Mouse (Mus musculus) layer of hippocampus, postnatal 14 days (tissue): Measurements from ENCODE around the gene Fgd2. TPM values are rescaled to one million over a fixed set of nuclear protein-coding genes. Genes with fewer than 3 reads are reported as not detected.
"Not testable (repeated sequence)": the region's sequence is repeated elsewhere in the genome, so short reads cannot be mapped to it uniquely, and the experiment has no call there.

Source experiments
- DNase-seq, 2 experiments: peaks; one replicate each; pipeline ENCODE4 v3.0.0; 2021 to 2022; ENCODE audit warnings: low spot score in 2 of 2, mixed read lengths in 1 of 2
- long read RNA-seq, 2 experiments: library from polyadenylated mRNA; stranded (forward); transcript quantifications; one replicate each; pipeline ENCODE4 v2.0.0; 2021
- total RNA-seq, 2 experiments: library from RNA; stranded (reverse); gene quantifications; 2 replicates each; pipeline ENCODE4 v1.2.3; 2021

The Fgd2 gene
- total RNA-seq: 1 to 10 TPM; 5.6 to 9.0 TPM
- long read RNA-seq, experiment 1, partial matches to known transcripts: 0 of 6 reads
- long read RNA-seq, experiment 1, other reads (novel, unspliced or antisense): 4 of 6 reads
- long read RNA-seq, experiment 2, partial matches to known transcripts: 1 of 11 reads
- long read RNA-seq, experiment 2, other reads (novel, unspliced or antisense): 7 of 11 reads

DNA sequence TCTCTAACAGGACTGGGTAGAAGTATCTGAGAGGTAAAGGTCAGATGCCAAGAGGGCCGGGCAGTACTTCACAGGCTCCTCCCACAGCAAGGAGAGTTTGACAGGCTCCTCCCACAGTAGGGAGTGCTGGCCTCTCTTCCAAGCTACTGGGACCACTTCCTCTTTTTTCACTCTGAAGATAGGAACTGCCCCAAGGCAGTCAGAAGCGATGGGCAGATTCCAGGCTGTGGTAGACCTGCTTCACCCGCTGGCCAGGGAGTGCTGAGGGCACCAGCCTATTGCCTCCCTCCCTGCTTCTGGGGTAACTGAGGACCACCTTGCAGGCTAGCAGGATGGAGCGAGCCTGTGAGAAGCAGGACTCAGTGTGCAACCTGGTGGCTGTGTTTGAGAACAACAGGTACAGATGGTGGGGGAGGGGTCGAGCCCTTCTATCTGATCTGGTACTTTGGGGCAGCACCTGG is at the start of gene Fgd2:
Gene Fgd2, plus strand, starts transcription at position 154 of the 461 bp plus-strand sequence.
- no peak for DNase-seq

DNA sequence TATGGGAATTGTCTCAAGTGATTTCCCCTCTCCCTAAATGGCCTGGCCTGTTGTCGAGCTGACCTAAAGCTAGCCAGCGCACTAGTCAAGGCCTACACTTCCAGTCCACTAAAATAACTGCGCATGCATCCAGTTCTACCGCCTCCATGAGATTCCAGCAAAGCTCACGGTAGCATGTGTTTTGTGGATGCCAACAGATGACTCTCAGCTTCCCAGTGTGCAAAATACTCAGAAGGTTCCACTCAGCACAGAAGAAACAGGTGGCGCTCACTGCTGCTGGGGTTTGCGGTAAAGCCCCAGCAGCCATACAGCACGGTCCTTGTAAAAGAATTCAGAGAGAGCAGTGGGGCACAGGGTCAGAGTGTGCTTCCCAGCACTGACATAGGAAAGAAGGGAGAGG is 49.1 kb upstream of the Fgd2 start:
- no peak for DNase-seq

DNA sequence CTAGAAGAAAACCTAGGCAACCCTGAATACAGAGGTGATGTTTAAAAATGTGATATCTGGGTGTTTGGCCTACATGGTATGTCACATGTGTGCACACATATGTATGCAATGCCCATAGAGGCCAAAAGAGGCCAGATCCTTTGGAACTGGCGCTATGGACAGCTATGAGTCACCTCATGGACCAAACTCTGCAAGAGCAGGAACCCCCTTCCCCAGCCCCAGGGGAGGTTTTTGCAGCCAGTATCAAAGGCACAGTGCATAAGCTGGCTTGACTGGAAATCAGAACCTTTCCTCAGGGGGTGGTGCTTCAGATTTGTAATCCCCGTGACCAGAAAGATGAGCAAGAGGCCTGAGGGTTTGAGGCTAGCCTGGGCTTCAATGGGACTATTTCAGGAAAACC is 48.6 kb upstream of the Fgd2 start:
- no peak for DNase-seq

DNA sequence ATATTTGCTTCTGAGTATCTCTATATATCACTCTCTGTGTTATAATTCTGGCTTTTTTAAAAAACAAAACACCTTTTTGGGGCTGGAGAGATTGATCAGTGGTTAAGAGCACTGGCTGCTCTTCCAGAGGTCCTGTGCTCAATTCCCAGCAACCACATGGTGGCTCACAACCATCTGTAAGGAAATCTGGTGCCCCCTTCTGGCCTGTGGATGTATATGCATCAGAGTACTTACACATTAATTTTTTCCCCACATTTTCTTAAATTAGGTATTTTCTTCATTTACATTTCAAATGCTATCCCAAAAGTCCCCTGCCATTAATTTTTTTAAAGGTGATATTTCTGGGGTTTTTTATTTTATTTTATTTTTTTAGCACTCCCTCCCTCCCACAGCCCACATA is 47.4 kb upstream of the Fgd2 start:
- DNase-seq: no peak

DNA sequence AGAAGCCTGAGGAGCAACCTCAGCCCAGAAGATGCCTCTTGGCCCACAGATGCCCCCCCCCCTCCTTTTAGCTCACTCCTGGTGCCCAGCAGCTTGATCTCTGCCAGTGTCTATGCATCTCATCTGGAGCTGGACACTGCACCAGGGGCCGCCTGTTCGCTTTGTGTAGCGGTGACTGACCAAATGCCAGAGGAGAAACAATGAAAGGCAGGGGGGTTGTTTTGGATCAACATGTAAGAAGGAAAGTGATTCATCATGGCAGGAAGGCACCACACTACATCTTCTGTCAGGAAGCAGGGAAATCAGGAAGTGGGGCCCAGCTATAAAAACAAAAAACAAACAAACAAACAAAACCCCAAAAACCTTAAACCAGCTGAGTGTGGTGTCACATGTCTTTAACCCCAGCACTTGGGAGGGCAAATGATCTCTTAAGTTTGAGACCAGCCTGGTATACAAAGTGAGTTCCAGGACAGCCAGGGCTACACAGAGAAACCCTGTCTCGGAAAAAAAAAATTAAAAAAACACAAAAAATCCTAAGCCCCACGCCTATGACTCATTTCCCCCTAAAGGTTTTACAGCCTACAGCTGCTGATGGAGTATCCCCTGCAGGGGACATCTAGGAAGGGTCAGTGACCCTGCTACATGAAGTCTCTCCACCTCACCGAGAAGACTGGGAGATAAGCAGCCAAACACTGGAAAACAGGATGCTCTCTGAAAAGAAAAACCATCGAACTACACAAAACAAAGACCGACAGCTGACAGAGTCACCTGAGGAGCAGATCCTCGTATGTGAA is 44.8 kb upstream of the Fgd2 start:
- DNase-seq: no peak

DNA sequence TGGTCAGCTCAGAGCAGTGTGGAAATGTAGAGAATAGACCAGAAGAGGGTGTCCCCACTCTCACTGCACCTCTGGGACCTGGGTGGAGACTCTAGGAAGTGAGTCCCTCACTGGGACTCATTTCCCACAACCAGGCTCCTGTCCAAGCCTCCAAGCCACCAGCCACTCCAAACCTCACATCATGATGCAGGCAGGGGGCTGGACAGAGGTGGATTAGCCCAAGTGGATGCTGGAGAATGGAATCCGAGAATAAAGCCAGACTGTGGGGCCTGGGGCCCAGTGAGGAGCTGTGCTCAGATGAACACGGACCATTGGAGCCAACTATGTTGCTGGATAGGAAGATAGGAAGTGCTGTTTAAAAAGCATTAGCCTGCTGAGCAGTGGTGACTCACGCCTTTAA is 43.8 kb upstream of the Fgd2 start:
- no peak for DNase-seq

DNA sequence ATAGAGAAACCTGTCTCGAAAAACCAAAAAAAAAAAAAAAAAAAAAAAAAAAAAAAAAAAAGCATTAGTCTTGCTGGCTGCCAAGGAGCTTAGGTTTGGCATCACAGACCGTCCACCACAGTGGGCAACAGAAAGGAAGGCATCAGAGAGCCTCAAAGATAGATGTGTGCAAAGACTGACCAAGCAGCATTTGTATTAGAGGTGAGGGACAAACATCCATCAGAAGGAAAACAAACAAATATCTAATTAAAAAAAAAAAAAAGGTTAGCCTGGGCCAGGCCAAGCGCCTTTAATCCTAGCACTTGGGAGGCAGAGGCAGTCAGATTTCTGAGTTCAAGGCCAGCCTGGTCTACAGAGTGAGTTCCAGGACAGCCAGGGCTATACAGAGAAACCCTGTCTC is 43.3 kb upstream of the Fgd2 start, which contains the start of gene Pi16:
Gene Pi16, plus strand, starts transcription at position 301 of the 400 bp plus-strand sequence.
- DNase-seq: not testable (repeated sequence)

DNA sequence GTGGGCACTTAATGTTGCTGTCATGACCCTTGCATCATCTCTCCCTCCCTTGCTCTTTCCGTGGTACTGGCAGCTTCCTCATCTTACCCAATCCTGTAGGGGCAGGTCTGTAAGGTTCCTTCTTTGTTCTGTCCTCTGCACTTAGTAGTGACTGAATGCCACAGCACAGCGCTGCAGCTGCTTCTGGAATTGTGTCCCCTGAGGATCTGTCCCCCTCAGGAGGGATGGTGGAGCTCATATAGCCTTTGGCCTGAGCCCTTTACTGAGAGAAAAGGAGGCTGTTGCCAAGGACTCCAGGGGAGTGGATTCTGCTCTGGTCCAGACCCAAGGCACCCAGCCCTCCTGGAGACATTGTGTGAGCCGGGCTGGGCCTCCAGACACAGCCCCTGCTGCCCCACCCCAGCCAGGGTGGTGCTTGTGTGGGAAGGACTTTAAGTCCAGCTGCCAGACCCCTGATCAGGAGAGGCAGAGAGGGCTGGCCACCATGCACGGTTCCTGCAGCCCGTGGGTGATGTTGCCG is 41.9 kb upstream of the Fgd2 start:
- no peak for DNase-seq

DNA sequence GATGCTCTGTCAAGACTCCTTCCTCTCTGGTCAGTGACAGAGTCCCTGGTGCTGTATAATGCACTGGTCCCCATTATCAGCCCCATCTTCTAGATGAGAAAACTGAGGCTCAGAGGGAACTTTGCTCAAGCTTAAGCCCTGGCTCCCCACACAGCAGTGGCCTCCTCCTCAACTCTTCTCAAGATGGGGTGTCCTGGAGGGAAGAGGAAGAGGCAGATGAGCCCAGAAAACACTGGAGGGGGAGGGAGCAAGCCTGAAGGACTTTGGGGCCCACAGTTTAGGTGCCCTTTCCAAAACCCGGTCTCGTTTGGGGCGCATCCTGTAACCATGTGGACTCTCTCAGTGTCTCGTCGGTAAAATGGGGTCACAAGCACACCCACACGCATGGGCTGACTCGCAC is 41.2 kb upstream of the Fgd2 start:
- no peak for DNase-seq

DNA sequence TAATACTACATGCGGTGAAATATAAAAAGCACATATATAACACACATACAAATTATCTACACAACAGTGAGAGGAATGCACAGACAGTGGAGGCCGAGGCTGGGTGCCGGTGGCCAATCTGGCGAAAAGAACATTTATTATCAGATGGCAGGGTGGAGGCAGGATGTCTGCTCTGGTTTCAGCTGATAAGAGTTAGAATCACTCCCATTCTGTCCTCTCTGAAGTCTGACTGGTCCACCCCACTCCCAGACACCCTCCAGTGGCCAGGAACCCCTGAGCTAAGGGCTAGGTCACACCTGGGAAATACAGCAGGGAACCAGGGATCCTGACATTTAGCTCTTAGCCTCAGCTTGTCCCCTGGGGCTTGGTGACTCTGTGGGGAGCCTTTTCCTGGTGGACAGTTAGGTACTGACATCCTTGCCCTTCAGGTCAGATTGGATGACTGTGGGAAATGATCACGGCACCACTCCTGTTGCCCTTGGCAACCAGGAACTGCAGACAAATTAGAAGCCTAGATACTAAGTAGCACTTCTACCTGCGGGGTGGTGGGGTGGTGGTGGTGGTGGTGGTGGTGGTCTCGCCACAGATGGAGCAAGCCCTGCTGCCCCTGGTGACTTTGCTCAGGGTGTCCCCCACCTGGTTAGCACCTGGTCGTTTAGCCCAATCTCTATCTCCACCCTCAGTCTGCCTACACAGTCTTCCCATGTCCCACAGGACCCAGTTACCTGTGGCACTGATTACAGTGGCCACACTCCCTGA is 40.7 kb upstream of the Fgd2 start:
- no peak for DNase-seq

DNA sequence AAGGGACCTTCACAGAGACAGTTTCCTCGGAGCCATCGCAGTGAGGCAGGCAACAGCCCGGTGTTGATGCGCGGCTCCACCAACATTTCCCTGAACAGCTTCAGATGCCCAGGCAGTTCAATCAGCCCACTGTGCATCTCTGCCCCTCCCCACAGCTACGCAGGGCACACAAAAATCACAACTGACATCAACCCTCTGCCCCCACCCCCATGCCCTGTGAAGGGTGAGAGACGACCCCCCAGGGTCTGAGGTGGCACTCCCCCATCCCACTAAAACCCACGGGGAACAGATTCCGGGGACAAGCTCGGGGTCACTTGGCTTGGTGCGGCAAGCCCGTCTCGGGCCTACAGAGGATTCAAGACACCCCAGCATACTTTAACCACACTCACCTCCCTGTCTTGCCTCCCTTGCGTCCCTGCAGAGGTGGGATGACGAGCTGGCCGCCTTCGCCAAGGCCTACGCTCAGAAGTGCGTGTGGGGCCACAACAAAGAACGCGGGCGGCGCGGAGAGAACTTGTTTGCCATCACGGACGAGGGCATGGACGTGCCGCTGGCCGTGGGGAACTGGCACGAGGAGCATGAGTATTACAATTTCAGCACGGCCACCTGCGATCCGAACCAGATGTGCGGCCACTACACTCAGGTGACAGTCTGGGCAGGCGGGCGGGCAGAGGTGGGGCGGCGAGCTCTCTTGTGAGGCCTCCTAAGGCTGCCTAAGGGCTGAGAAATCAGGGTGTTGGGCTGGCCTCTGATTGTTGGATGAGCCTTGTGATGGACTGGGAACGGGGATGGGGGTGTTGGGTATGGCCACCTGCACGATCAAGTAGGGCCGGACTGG is 38.7 kb upstream of the Fgd2 start:
- no peak for DNase-seq

DNA sequence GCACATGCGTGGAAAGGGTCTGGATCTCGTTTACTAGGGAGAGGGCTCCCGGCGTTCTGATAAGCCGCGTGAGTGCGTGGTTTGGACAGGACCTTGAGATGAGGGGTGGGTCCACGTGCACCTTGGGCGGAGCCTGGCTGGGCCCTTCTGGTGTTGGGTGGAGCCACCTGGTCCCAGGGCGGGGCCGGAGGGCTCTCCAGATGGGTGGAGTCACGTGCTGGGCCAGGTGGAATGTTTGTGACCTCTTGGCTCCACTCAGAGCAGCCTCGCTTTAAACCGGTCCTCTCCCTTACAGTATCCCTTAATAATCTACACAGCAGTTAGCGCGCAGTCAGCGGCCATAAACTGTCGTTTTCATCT is 38.1 kb upstream of the Fgd2 start:
- DNase-seq: no peak

DNA sequence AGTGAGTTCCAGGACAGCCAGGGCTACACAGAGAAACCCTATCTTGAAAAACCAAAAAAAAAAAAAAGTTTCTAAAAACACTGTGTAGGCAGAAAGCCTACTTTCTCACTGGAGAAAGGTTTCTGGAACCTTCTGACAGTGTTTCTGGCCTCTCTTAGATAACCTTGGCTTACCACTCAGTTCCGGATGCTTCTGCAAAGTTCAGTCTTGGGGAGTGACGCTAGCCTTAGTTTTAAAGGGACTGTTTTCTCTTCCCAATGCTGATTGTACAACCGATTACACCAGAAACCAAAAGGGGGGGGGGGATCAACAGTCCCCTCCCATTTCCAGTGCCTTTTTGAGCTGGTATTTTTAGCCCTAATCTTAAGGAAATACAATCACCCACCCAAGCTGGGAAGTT is 37.1 kb upstream of the Fgd2 start:
- DNase-seq: no peak

DNA sequence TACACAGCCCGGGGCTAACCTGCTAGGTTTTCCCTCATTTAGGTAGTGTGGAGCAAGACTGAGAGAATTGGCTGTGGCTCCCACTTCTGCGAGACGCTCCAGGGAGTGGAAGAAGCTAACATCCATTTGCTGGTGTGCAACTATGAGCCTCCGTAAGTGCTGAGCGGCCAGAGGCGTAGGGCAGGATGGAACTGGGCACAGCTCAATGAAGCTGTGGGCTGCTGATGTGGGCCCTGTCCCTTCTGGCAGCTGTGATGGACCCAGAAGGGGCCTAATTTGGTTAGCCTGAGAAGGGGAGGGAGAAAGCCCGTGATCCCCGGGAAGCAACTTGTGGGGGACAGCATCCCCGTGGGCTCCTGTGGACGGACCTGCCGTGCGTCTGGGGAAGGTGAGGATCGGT is 34.9 kb upstream of the Fgd2 start:
- DNase-seq: no peak

DNA sequence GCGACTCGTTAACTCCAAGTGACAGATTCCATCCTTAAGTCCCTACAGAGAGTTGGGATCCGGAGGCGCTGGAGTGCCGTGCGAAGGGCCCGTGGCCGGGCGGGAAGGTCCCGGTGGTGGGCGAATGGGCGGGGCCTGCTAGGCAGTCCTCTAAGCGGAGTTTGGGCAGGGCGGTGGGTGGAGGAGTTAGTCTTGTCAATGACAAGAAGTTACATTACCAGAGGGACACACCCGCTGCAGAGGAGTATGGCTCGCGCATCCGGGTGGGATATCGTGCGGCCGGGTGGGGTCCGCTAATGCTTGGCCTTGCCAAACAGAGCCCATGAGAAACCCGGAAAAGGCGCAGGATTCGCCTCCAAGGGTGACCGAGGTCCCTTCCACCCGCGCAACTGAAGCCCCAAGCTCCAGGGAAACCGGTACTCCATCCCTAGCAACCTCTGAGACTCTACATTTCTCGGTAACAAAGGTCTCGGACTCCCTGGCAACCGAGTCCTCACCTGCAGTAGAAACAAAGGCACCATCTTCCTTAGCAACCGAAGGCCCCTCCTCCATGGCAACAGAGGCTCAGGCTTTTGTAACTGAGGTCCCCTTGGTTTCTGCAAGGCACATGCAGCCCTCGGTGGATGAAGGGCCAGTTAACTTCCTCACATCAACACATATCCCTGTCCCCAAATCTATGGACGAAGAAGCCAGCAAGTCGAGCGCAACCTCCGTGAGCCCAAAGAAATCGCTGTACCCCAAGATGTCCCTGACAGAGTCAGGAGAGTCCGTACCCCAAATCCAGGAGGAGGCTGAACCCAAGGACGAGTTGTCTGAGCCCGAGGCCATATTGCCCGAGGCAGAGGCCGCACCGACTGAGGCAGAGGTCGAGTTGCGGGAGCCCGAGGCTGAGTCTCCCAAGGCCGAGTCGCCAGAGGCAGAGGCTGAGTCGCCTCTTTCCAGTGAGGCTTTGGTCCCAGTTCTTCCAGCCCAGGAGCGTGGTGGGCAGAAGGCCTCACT is 33.9 kb upstream of the Fgd2 start:
- no peak for DNase-seq

DNA sequence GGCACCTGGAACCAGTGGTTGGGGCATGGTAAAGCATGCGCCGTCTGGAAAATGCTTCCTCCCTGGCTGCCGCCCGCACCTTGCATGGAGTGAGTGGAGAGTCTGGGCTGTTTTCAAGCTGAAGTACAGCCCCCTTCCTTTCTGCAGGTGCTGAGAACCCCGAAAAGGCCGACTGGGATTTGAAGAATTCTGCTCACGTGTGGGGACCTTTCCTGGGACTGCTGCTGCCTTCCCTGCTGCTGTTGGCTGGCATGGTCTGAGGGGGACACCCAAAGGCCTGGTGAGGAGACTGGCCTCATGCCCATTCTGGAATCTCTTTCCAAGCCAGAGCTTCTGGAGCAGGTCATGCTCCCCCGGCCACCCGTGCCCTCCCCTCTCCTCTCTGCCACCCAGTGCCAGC is 33.0 kb upstream of the Fgd2 start:
- DNase-seq: no peak

DNA sequence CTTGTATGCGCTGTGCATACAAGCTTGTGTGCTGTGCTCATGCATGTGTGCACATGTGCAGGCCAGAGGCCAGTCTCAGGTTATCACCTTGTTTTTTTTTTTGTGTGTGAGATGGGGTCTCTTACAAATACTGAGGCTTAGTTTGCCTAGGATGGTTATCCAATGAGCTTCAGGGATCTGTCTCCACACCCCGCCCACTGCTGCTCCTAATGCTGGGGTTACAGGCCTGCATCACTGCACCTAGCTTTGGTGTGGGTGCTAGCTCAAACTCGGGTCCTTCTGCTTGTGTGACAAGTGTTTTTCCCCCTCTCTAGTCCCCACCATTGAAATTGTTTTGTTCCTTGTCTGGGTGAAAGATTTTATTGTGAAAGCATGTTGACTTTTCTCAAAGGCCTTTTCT is 30.5 kb upstream of the Fgd2 start:
- DNase-seq: no peak

DNA sequence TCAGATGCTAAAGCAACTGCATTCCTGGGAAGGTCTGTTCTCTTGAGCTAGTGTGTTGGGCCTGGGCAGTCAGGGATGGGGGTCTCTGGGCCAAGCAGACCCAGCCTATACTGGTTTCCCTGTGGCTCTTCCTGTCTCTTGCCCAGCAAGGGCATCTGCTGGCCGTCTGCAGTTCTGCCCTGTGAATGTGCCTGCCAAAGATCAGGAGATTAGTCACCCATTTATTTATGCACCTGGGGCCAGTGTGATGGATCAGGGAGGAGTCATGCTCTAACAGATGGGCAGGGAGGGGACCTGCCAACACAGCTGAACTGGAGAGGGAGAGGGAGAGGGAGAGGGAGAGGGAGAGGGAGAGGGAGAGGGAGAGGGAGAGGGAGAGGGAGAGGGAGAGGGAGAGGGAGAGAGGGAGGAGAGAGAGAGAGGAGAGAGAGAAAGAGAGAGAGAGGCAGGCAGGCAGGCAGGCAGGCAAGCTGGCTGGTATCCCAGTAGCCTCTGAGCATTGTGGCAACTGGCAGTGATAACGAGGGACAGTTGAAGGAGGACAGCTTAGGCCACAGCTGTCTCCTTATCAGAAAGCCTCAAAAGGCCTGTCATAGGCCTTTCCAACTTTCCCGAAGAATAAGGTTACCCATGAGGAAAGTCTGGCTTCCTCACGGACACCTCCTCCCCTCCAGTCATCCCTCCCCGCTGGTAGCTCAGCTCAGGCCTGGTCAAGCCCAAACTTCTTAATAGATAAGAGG is 29.9 kb upstream of the Fgd2 start:
- no peak for DNase-seq

DNA sequence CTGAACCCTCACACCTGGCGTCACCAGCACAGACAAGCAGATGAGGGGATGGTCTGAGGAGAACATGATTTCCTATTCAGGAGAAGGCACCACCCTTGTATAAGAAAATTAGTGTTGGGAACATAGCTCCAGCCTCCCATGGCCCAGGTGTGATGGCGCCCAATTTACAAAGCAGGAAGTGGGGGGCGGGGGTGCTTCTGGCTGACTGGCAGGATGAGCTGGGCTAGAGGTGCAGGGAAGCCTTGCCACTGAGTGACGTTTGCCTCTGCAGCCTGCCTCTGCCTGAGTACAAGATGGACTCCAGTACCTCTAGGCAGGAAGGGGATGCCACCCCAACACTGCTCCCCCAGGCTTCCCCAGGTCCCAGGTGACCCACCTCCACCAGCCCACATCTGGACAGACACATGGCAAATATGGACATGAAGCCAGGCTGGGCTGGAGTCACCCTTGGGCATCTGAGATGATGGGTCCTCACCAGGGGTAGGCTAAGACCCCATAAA is 28.5 kb upstream of the Fgd2 start:
- no peak for DNase-seq
